Mouse (Mus musculus): ENCODE results near the gene Ak1. TPM values are rescaled to one million over a fixed set of nuclear protein-coding genes. Genes with fewer than 3 reads are reported as not detected.

The Ak1 gene
- total and polyA plus RNA-seq, 3 experiments, result 1.4 to 3.9 (median 1.5) TPM

GRCm38 (mm10) chr2:32631046-32631445 lies 9.5 kb downstream of the Ak1 start:
- no peak for TF ChIP-seq BHLHE40 (IDR thresholded peaks at IDR 0.05; ENCODE audit: low read depth, low read length)
- TF ChIP-seq MAFK (IDR thresholded peaks at IDR 0.05; ENCODE audit: insufficient replicate concordance, low read length), result no peak
- TF ChIP-seq NRF1 (IDR thresholded peaks at IDR 0.05; ENCODE audit: low read depth, low read length), result no peak
- no peak for TF ChIP-seq MXI1 (IDR thresholded peaks at IDR 0.05; ENCODE audit: low read depth, low read length)
- TF ChIP-seq USF2 (conservative IDR thresholded peaks at IDR 0.05; ENCODE audit: low read depth, low read length), result no peak
- TF ChIP-seq TBP (conservative IDR thresholded peaks at IDR 0.05; ENCODE audit: low read depth, low read length), result no peak
- TF ChIP-seq IRF4 (IDR thresholded peaks at IDR 0.05; ENCODE audit: low read depth, low read length), result no peak
- TF ChIP-seq MAX (IDR thresholded peaks at IDR 0.05; ENCODE audit: low read length), result no peak
- no peak for TF ChIP-seq GABPA (IDR thresholded peaks at IDR 0.05; ENCODE audit: insufficient replicate concordance, low read depth, low read length)
- TF ChIP-seq POLR2A (IDR thresholded peaks at IDR 0.05; ENCODE audit: low read depth, low read length), result no peak
- TF ChIP-seq RAD21 (IDR thresholded peaks at IDR 0.05; ENCODE audit: low read depth, low read length), result no peak
- no peak for TF ChIP-seq ZMIZ1 (IDR thresholded peaks at IDR 0.05; ENCODE audit: low read depth, low read length)
- Histone ChIP-seq H3K4me3 (replicated peaks in 1 of 3; ENCODE audit: low read depth in 2 of 3, low read length in 2 of 3, poor library complexity in 1 of 3) (no peak overlapping the region), H3K9ac (ENCODE audit: insufficient read depth, low read depth) (no peak overlapping the region), H3K9me3 (replicated peaks; ENCODE audit: low read length) (no peaks in the 10 kb centered on the region), H3K79me2 (replicated peaks; ENCODE audit: control insufficient read depth, extremely low read depth, insufficient read depth, poor library complexity, severe bottlenecking) (no peaks in the 10 kb centered on the region), H3K4me2 (ENCODE audit: insufficient read depth, low read depth, poor library complexity, severe bottlenecking) (no peak overlapping the region), H3K27me3 (replicated peaks) (no peaks in the 10 kb centered on the region), H3K4me1 (ENCODE audit: control insufficient read depth in 1 of 2, insufficient read depth in 2 of 2) (peaks cover 13 to 38% of the 10 kb centered on the region in 2 experiments), H3K27ac (ENCODE audit: insufficient read depth, low read depth) (no peak overlapping the region), H3K36me3 (replicated peaks in 1 of 2; ENCODE audit: control insufficient read depth in 1 of 2, insufficient read depth in 1 of 2, low read length in 1 of 2) (peaks cover 0 to 2% of the 10 kb centered on the region in 2 experiments)
- in situ Hi-C loops (cut with MboI; ENCODE audit: low pct_ligation_motif_present, low pct_unique_long_range_greater_than_20kb, low sequenced_read_pairs) (loop anchor here (5.0 kb wide), 2 partner anchors 41 to 126 kb away; partner anchors contain the start of gene Tor2a), dilution Hi-C loops (cut with MboI; ENCODE audit: extremely low pct_ligation_motif_present, extremely low pct_unique_long_range_greater_than_20kb, low sequenced_read_pairs) (no loop called here)
- no peak for DNase-seq (ENCODE audit: extremely low read depth)

GRCm38 (mm10) chr2:32631737-32632394 lies 10.3 kb downstream of the Ak1 start:
- Histone ChIP-seq H3K9ac (ENCODE audit: insufficient read depth, low read depth) (no peak overlapping the region), H3K27ac (ENCODE audit: insufficient read depth, low read depth) (no peak overlapping the region), H3K27me3 (replicated peaks) (no peaks in the 10 kb centered on the region), H3K9me3 (replicated peaks; ENCODE audit: low read length) (no peaks in the 10 kb centered on the region), H3K4me2 (ENCODE audit: insufficient read depth, low read depth, poor library complexity, severe bottlenecking) (no peak overlapping the region), H3K4me3 (replicated peaks in 1 of 3; ENCODE audit: low read depth in 2 of 3, low read length in 2 of 3, poor library complexity in 1 of 3) (no peak overlapping the region), H3K4me1 (ENCODE audit: control insufficient read depth in 1 of 2, insufficient read depth in 2 of 2) (peaks cover 6 to 30% of the 10 kb centered on the region in 2 experiments), H3K36me3 (replicated peaks in 1 of 2; ENCODE audit: control insufficient read depth in 1 of 2, insufficient read depth in 1 of 2, low read length in 1 of 2) (peaks cover 0 to 2% of the 10 kb centered on the region in 2 experiments), H3K79me2 (replicated peaks; ENCODE audit: control insufficient read depth, extremely low read depth, insufficient read depth, poor library complexity, severe bottlenecking) (no peaks in the 10 kb centered on the region)
- TF ChIP-seq ZC3H11A (IDR thresholded peaks at IDR 0.05; ENCODE audit: low read depth, low read length), result peak; percentile 78
- no peak for TF ChIP-seq POLR2A (IDR thresholded peaks at IDR 0.05; ENCODE audit: low read depth, low read length)
- TF ChIP-seq SIN3A (IDR thresholded peaks at IDR 0.05; ENCODE audit: low read length), result 0 out of 2 replicates have a peak, but pooled peaks have one; percentile 36
- TF ChIP-seq RAD21 (IDR thresholded peaks at IDR 0.05; ENCODE audit: low read depth, low read length), result peak; percentile 99
- TF ChIP-seq NELFE (IDR thresholded peaks at IDR 0.05; ENCODE audit: low read depth, low read length), result peak; percentile 15; the same call in 1 of the 2 replicates
- no peak for TF ChIP-seq MAX (IDR thresholded peaks at IDR 0.05; ENCODE audit: low read length)
- peak; percentile 30; the same call in 1 of the 2 replicates for TF ChIP-seq MAZ (IDR thresholded peaks at IDR 0.05; ENCODE audit: low read depth, low read length)
- TF ChIP-seq MXI1 (IDR thresholded peaks at IDR 0.05; ENCODE audit: low read depth, low read length), result no peak
- TF ChIP-seq SMC3 (IDR thresholded peaks at IDR 0.05; ENCODE audit: low read depth, low read length), result peak; percentile 96
- peak; percentile 75 to 98 for TF ChIP-seq CTCF (conservative IDR thresholded peaks at IDR 0.05 in 1 of 2, IDR thresholded peaks at IDR 0.05 in 1 of 2; ENCODE audit: low read depth in 2 of 2, low read length in 2 of 2)
- 0 out of 2 replicates have a peak, but pooled peaks have one; percentile 27 for TF ChIP-seq MYC (IDR thresholded peaks at IDR 0.05; ENCODE audit: low read depth, low read length)
- dilution Hi-C loops (cut with MboI; ENCODE audit: extremely low pct_ligation_motif_present, extremely low pct_unique_long_range_greater_than_20kb, low sequenced_read_pairs), result no loop called here
- DNase-seq (ENCODE audit: extremely low read depth), result peak; percentile 86
- in situ Hi-C loops (cut with MboI; ENCODE audit: low pct_ligation_motif_present, low pct_unique_long_range_greater_than_20kb, low sequenced_read_pairs), result loop anchor here (5.0 kb wide), 2 partner anchors 40 to 125 kb away; partner anchors contain the start of gene Tor2a

Measured in CH12.LX (cell line).